Mouse (Mus musculus): ENCODE measurements around the gene Lrrc56.

DNA sequence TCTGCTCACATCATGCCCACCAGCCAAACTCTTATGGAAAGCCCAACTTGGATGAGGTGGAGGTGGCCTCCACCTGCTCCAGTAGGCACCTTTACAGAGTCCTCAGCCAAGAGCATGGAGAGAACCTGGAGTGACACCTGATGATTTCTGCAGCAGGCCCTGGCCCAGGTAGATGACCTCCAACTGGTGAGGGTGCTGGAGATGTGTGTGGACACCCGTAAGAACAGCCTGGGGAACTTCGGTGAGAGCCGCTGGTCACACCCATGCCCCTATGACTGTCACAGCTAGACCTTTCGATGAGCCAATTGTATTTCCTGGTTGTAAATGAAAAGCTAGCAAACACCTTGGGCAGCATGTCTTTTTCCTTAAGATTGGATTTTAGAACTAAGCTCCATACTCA, 4.2 kb downstream of the Lrrc56 start:
- no peak for TF ChIP-seq CTCF (IDR thresholded peaks at IDR 0.05; ENCODE audit: low read depth)
- TF ChIP-seq EP300 (optimal IDR thresholded peaks at IDR 0.05), result no peak
